Mouse (Mus musculus): ENCODE measurements around the gene Eng.
A peak's percentile ranks its signal among the peaks of the same experiment; 100 is the strongest.

Eng gene

GRCm38 (mm10) chr2:32624111-32624748 lies 22.2 kb upstream of the Eng start:
- no peak for DNase-seq

GRCm38 (mm10) chr2:32625212-32625872 lies 21.1 kb upstream of the Eng start:
- peak; percentile 90 to 93 for DNase-seq

- DNase-seq, result peak; percentile 80 to 86
These were observed 20.3 kb upstream of the Eng start for GRCm38 (mm10) chr2:32625873-32626694.

GRCm38 (mm10) chr2:32627266-32628043 lies 18.9 kb upstream of the Eng start:
- DNase-seq, result no peak

- DNase-seq, result no peak
These were observed 18.3 kb upstream of the Eng start for GRCm38 (mm10) chr2:32628044-32628550.

- peak; percentile 60 to 78 for DNase-seq
These were observed 17.7 kb upstream of the Eng start for GRCm38 (mm10) chr2:32628729-32629128.

- DNase-seq, result peak in 1 of 2 experiments; percentile 53
These were observed 17.0 kb upstream of the Eng start for GRCm38 (mm10) chr2:32629276-32629976.

- DNase-seq, result no peak
These were observed 16.4 kb upstream of the Eng start for GRCm38 (mm10) chr2:32630036-32630435.

GRCm38 (mm10) chr2:32631046-32631445 lies 15.3 kb upstream of the Eng start:
- DNase-seq, result no peak

- DNase-seq, result peak; percentile 78 to 86
These were observed 14.5 kb upstream of the Eng start for GRCm38 (mm10) chr2:32631737-32632394.

- peak in 1 of 2 experiments; percentile 32 for DNase-seq
These were observed 12.7 kb upstream of the Eng start for GRCm38 (mm10) chr2:32633660-32634059.

- peak in 1 of 2 experiments; percentile 20 for DNase-seq
These were observed 11.9 kb upstream of the Eng start for GRCm38 (mm10) chr2:32634277-32635105.

GRCm38 (mm10) chr2:32636617-32637016 lies 9.8 kb upstream of the Eng start:
- peak in 1 of 2 experiments; percentile 5 for DNase-seq

GRCm38 (mm10) chr2:32637778-32638281 lies 8.6 kb upstream of the Eng start:
- peak in 1 of 2 experiments; percentile 17 for DNase-seq

- no peak for DNase-seq
These were observed 6.8 kb upstream of the Eng start for GRCm38 (mm10) chr2:32639632-32640031.

GRCm38 (mm10) chr2:32640550-32641051 lies 5.8 kb upstream of the Eng start:
- DNase-seq, result no peak

- DNase-seq, result peak in 1 of 2 experiments; percentile 55
These were observed 4.6 kb upstream of the Eng start for GRCm38 (mm10) chr2:32641810-32642209.

- DNase-seq, result peak in 1 of 2 experiments; percentile 33
These were observed 3.6 kb upstream of the Eng start for GRCm38 (mm10) chr2:32642813-32643212.

- no peak for DNase-seq
These were observed 2.3 kb upstream of the Eng start for GRCm38 (mm10) chr2:32644083-32644482.
